Mouse (Mus musculus): ENCODE data around the gene Pds5b.
"Not testable (repeated sequence)": the region's sequence is repeated elsewhere in the genome, so short reads cannot be mapped to it uniquely, and the experiment has no call there.

Gene Pds5b

DNA sequence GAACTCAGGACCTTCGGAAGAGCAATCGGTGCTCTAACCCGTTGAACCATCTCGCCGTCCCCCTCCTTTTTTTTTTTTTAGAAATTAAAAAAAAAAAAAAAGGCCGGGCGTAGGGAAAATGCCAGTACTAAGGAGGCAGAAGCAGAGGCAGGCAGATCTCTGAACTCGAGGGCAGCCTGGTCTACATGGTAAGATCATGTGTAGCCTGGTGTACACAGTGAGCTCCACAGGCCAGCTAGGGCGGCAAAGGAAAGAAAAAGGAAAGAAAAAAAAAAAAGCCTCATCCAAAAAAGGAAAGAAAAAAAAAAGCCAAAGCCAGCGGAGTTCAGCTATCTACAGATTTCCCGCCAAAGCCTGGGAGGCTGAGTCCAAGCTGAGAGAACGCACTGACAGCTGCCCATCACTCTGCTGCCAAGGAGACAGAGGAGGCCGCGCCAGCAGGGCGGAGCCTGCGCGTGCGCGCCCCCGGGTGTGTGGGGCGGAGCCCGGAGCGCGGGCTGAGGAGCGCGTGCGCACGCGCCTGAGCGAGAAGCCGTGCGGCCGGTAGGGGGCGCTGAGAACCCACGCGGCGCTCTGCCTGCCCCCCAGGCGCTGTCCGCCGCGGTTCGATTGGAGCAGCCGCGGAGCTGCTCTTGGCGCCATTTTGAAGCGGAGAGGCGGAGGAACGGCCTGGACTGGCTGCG is at the start of gene Pds5b:
Pds5b (plus strand) TSS at position 587 of the 683 bp plus-strand sequence.
- DNase-seq (ENCODE audit: low spot score), result peak; percentile 99

DNA sequence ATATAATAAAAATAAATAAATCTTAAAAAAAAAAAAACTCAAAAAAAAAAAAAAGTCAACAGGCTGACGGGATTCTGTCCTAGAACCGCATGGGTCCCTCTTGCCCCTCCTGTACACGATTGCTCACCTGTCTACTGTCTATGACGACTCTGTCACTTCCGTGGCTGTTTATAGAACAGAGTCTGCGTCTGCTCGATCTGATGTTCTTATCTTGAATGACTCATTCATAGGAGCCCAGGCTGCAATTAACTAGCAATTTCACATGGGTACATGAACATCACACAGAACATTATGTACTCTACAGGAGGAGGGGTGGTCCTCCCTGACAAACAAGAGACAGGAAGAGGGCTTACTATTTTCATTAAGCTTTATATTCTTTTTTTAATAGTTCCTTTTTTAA is 48.0 kb upstream of the Pds5b start:
- peak; percentile 54 for DNase-seq (ENCODE audit: low spot score)

DNA sequence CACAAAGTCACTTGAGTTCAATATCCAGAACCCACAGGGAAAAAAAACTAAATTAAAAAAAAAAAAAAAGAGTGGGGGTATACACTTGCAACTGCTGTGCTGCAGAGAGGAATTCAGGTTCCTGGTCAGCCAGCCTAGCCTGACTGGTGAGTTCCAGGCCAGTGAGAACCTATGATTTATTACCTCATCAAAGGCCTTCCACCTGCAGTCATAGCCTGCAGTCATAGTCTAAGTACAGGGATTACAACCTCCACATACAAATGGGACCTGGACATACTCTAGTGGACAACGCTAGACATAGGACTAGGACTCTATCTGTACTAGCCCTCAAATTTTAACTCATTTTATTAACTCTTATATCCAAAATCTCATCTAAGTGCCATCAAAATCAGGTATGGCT is 44.3 kb upstream of the Pds5b start:
- DNase-seq (ENCODE audit: low spot score), result no peak

DNA sequence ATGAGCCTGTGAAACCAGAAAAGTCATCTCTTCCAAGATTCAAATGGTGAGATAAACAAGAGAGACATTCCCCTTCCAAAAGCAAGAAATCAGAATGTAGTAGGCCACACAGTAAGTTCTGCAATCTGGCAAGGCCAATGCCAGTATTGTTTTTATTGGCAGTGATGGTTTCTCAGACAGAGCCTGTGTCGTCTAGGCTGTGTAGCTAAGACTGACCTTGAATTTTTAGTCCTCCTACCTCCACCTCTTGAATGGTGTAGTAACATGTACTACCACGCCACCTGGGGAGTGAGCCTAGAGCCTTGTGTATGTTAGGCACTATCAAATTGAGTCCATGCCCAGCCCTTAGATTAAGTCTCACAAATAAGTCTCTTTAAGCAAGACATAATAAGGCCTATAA is 43.8 kb upstream of the Pds5b start:
- DNase-seq (ENCODE audit: low spot score), result no peak

DNA sequence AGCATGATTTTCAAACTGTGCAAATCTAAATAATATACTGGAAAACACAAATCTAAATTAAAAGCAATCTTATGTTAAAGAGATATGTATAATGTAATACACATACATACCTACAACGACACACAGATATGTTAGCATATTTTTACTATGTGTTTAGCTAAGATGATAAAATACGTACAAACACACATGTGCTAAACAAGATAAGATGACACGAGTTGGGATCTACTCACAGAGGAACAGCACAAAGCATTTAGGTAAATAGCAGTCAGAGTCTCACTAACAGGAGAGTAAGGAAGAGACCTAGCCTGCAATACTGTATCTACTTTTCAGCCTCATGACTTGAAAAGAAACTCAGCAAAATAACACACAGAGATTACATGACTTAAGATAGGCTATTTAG is 32.1 kb upstream of the Pds5b start:
- DNase-seq (ENCODE audit: low spot score), result no peak

DNA sequence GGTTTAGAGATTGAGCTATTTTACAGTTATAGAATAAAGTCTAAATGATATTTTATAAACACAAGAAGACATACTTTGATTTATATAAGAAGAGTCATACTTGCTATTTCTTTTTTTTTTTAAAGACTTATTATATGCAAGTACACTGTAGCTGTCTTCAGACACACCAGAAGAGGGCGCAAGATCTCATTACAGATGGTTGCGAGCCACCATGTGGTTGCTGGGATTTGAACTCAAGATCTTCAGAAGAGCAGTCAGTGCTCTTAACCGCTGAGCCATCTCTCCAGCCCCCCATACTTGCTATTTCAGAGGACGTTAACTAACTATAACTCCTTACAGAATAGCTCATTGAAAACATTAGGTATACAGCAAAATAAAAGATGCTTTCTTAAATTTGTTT is 30.1 kb upstream of the Pds5b start:
- not testable (repeated sequence) for DNase-seq (ENCODE audit: low spot score)

DNA sequence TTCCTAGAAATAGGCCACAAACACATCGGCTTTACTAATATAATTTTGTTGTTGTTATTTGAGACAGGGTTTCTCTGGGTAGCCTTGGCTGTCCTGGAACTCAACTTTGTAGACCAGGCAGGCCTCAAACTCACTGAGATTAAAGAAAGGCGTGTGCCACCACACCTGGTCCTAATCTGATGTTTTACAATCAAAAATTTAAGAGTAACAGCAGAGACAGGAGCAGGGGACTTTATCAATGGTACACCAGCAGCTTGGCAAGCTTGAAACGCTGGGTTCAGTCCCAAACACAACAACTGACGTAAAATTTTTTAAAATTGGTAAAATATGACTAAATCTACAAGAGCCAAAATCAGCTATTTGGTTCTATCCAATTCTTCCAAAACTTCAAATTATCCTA is 28.6 kb upstream of the Pds5b start:
- DNase-seq (ENCODE audit: low spot score), result no peak

DNA sequence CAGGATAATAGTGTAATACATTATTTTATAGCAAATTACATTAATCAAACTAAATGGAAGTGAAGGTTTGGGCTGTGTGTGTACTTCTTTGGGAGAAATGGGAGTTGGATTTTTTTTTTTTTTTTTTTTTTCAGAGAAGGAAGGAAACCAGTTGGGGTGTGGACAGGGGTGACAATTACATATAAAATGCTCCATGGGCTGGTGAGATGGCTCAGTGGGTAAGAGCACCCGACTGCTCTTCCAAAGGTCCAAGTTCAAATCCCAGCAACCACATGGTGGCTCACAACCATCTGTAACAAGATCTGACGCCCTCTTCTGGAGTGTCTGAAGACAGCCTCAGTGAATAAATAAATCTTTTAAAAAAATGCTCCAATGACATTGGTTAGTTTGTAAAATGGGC is 21.0 kb upstream of the Pds5b start:
- DNase-seq (ENCODE audit: low spot score), result no peak

DNA sequence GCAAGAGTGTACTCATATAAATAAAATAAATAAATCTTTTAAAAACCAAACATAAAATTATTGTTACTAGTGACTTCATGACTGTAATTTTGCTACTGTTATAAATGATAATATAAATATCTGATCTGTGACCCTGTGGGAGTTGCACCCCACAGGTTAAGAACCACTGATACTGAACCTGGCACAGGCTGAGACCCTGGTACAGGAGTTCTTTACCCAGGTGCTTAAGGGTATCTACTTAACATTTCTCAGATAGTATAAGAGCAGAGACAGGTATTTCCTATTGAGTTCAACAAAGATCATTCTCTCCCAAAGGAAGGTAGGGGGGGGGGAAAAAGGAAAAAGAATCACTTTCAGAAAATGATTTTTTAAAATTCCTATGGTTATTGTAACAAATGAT is 19.0 kb upstream of the Pds5b start:
- no peak for DNase-seq (ENCODE audit: low spot score)

DNA sequence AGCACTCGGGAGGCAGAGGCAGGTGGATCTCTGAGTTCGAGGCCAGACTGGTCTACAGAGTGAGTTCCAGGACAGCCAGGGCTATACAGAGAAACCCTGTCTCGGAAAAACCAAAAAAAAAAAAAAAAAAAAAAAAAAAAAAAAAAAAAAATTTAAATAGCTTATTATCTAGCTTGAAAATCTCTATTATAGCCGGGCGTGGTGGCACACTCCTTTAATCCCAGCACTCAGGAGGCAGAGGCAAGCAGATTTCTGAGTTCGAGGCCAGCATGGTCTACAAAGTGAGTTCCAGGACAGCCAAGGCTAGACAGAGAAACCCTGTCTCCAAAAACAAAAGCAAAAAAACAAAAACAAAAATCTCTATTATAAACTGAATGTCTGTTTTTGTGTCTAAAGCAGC is 14.1 kb upstream of the Pds5b start:
- not testable (repeated sequence) for DNase-seq (ENCODE audit: low spot score)

DNA sequence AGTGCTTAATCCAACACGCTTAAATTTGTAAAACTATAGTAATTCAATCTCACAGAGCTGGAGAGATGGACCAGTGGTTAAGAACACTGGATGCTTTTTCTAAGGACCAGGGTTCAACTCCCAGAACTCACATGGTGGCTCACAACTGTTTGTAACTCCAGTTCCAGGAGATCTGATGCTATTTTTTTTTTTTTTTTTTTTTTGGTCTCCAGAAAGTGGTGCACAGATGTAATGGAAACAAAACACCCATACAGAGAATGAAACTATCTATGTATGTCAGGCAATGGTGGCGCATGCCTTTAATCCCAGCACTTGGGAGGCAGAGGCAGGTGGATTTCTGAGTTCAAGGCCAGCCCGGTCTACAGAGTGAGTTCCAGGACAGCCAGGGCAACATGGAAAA is 13.2 kb upstream of the Pds5b start:
- not testable (repeated sequence) for DNase-seq (ENCODE audit: low spot score)

DNA sequence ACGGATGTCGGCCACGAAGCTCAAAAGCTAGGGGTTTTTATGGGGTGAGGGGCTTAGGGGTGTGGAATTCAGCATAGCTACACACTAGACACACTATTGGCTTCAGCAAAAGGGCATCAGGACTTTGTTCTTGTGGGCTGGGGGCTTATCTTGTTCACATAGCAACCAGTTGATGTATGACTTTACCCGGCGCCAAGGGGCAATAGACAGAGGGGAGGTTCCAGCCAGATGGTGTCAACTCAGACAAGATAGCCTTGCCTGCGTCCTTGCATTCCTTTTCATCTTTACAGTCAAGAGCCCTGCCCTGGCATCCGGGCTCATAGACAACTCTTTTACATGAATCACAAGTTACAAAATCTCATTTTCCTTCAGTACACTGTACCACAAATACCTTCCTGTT is 9.6 kb upstream of the Pds5b start:
- DNase-seq (ENCODE audit: low spot score), result not testable (repeated sequence)

DNA sequence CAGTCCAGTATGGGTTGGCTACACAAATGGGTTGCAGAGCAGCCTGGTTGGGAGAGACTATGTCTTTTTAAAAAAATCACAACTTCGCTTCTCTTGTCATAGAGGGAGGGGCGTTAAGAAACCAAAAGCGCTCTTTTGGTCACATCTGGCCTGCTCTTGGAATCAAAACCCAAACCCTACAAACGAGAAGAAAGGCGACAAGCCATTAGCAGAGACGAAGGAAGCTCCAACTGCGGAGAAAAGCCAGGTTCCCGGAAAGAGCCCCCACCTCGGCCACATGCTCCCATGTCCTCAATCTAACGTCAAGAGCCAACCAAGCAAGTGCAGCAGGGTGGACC is 8.8 kb upstream of the Pds5b start:
- DNase-seq (ENCODE audit: low spot score), result no peak

DNA sequence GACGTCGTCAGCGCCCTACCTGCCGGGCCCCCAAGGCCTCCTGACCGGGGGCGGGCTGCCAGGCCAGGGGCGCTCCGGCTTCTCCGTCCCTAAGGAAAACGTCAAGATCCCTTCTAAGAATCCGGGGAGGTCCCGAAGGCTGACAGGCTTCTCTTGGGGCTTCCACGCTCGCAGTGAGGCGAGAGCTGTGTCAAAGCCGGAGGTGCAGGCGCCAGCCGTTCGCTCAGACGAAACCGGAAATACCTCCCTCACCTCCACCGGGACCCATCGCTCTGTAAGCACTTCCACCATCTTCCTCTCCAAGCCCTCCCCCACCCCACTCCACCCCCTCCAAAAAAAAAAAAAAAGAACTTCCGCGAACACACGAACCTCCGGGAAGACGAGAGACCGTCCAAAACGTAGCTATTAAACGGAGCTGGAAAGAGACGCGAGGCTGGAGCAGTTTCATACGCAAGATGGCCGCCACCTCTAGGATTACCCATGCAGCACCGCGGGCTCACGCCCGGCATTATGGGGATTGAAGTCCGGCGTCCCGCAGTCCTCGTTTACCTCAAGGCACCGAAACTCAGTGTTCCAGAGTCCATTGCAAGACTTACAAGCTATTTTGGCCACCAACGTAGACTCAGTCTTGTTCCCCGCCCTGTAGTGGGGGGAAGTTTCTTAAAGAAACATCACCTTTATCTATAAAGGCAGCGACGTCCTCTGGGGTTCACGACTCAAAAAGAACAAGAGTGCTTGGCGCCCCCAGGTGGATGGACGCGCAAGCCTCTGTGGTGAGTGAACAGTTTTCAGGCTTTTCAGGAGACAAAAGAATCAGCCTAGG is 8.2 kb upstream of the Pds5b start:
- DNase-seq (ENCODE audit: low spot score), result peak; percentile 100

DNA sequence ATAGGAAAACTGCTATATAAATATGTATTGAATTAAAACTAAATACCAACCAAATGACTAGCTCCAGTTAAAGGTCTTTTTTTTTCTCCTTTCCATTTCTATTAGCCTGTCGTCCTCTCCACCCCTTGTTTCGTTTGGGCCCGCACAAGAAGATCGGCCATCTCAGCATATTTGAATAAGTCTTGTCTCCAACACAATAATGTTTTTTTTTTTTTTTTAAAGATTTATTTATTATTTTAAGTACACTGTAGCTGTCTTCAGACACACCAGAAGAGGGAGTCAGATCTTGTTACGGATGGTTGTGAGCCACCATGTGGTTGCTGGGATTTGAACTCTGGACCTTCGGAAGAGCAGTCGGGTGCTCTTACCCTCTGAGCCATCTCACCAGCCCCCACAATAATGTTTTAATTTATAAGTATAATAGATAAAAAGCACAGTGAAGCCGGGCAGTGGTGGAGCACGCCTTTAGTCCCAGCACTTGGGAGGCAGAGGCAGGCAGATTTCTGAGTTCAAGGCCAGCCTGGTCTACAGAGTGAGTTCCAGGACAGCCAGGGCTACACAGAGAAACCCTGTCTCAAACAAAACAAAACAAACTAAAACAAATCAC is 7.3 kb upstream of the Pds5b start, which contains the start of gene N4bp2l2:
N4bp2l2 (minus strand) TSS at position 51 of the 607 bp plus-strand sequence.
- not testable (repeated sequence) for DNase-seq (ENCODE audit: low spot score)

DNA sequence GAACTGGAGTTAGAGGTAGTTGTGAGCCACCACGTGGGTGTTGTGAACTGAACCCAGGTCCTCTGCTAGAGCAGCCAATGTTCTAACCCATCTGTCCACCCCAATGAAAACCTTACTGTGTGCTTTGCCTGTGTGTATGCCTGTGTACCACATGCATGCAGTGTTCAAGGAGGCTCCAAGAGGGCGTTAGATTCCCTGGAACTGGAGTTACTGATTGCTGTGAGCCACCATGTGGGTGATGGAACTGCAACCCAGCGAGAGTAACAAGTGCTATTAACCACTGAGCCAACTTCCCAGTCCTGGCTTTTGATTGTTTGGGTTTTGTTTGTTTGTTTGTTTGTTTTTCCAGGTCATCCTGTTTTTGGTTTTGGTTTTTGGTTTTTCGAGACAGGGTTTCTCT is 4.8 kb upstream of the Pds5b start:
- no peak for DNase-seq (ENCODE audit: low spot score)

DNA sequence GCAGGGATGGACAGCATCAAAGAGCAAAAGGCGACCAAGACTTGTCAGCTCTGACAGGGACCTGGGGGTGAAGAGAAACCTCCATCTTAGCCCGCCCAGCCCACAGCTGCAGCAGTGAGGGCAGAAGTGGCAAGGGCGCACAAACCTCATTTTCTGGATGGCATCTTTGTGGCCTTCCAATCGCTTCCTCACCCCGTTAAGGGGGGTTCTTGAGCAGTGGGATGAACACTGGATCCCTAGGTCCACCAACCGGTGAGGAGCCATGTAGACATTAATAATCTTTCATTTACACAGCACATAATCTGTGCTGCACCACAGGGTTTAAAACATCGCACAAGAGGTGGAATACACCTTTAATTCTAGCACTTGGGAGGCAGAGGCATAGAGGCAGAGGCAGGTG is 1.2 kb upstream of the Pds5b start:
- no peak for DNase-seq (ENCODE audit: low spot score)

DNA sequence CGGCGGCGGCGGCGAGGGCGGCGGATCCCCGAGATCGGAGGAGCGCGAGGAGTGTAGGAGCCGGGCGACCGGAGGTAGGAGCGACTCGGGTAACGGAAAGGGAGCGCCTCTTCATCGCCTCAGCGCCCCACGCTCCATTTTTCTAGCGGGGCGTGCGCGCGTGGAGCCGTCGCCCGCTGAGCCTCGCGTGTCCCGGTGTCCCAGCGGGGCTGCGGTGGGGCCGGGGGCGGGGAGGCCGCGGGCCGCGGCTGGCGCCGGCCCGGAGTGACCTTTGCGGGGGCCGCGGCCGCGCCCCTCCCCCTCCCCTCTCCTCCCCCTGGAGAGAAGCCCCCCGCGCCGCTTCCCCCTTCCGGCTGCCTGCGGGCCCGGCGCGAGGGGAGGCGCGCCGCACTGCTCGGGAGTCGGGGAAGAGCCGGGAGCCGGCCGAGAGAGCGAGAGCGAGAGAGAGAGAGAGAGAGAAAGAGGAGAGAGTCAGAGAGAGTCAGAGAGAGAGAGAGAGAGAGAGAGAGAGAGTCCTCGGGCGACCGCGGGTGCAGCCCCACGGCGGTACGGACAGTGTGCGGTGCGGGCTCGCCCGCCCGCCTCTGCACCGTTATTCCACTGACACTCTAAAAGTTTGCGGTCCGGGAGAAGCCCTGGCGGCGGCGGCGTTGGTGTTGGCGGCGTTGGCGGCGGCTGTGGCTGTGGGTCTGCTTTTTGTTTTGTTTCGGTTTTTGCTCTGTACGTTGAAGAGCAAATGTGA is 512 bp downstream of the Pds5b start:
- peak; percentile 58 for DNase-seq (ENCODE audit: low spot score)

DNA sequence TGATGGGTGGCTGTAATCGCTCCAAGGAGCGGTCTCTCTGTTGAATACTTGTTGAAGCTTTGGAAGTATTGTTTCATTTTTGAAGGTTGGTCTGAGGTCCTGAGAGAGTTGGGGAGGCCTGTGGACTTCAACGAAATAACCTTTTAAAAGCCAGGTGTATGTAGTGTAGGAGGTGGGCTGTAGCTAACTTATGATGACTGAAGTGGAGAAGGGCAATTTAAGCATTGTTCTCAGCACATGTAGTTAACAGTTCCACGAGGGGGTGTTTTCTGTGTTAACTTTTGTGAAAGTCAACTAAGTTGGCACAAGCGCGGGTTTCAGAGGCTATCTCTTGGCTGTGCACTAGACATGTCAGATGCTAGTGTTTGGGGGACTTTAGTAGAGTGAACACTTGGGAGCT is 1.3 kb downstream of the Pds5b start:
- no peak for DNase-seq (ENCODE audit: low spot score)

DNA sequence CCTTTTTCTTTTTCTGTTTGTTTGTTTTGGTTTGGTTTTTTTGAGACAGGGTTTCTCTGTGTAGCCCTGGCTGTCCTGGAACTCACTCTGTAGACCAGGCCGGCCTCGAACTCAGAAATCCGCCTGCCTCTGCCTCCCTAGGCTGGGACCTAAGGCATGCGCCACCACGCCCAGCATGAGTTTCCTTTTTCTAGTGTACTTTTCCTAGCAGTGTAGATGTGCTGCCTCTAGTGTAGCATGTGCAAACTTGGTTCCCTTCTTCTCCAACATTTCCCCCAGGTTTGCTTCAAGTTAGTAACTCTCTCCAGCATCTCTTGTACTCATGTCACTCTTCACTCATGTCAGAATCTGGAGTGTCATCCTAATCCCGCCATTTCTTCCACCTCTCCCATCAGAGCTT is 9.3 kb downstream of the Pds5b start:
- DNase-seq (ENCODE audit: low spot score), result not testable (repeated sequence)

DNA sequence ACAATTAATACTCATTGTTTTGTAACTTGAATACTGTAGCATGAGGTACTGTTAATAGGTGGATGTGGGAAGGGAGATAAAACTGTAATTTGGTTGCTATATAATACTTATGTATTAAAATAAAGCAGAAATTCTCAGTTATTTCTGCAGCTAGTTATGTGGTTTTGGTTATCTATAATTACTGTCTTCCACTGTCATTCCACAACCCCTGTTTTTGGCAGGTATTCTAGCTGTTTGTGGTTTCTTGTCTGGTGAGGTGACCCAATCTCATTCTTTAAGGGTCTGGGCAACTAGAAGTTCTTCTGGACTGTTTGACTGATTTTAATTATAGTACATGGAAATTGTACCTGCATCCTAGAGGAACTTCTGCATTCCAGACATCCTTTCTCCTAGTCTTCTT is 17.1 kb downstream of the Pds5b start:
- DNase-seq (ENCODE audit: low spot score), result no peak

DNA sequence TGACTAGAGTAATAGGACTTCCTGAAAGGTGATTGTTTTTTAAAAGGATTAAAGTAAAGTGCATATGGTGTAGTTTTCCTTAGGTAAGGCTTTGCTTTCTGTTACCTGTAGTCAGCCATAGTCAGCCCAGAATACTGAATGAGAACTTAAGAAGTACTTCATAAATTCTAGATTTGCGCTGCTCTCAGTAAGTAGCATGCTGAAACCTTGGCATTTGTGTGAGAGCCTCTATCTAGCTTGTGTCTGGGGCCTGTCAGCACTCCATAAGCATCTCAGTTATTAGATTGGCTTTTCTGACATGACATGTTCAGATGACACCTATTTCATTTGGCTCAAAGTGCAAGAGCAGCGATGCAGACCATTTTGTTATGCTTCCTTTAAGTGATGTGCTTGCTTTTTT is 19.7 kb downstream of the Pds5b start:
- no peak for DNase-seq (ENCODE audit: low spot score)

DNA sequence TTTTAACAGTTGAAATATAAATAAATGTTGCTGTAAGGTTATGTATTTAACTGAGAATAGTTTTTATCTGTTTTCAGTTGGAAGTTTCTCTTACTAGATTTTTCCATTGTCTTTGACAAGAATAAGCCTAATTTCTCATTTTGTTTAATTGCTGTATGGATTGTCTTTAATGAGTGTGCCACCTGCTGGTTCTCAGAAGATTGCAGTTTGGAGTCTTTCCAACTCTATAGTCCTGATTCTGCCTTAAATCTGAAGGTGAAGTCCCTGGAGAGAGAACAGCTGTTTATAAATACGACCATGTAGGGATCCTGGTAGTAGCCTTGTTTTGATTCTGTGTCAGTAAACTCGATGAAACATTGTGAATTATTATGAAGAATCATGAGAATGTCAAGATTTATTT is 29.2 kb downstream of the Pds5b start:
- DNase-seq (ENCODE audit: low spot score), result peak; percentile 63

Data from MN1 (cell line).